Mouse (Mus musculus): ENCODE results near the gene Sh2d6. TPM values are rescaled to one million over a fixed set of nuclear protein-coding genes. Genes with fewer than 3 reads are reported as not detected.

Sh2d6 gene
- polyA plus RNA-seq, 2 experiments = not detected

DNA sequence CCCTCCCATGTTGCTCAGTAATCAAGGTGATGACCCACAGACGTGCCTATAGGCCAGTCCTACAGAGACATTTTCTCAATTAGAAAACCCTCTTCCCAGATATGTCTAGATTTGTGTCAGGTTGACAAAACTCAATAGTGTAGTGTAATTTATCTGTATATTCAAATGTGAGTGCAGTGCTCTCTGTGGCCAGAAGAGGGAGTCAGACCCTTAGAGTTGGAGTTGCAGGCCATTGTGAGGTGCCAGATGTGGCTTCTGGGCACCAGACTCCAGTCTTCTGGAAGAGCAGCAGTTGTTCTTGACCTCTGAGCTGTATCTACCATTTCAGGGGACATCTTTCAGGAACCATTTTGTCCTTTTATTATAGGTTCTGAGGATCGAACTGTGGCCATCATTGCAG, 25.6 kb upstream of the Sh2d6 start:
- H3K27me3 ChIP-seq (ENCODE audit: control insufficient read depth, insufficient read depth, low read length) = no peaks in the 10 kb centered on the region
- H3K9me3 ChIP-seq (ENCODE audit: control insufficient read depth, low read length) = no peaks in the 10 kb centered on the region
- no peak overlapping the region for H3K4me3 ChIP-seq (ENCODE audit: insufficient read depth in 1 of 2, low read depth in 2 of 2, low read length in 2 of 2)
- no peak overlapping the region for H3K27ac ChIP-seq
- DNase-seq (ENCODE audit: low read depth in 3 of 3, low spot score in 3 of 3) = no peak
- 81% methylated on average over 2 of the region's 2 CpGs for WGBS (ENCODE audit: insufficient replicate concordance)
- no peak for ATAC-seq (ENCODE audit: insufficient read depth)
- H3K4me2 ChIP-seq (ENCODE audit: low read depth) = no peak overlapping the region
- H3K9ac ChIP-seq (replicated peaks) = no peak overlapping the region
- no peaks in the 10 kb centered on the region for H3K36me3 ChIP-seq (replicated peaks; ENCODE audit: control insufficient read depth, insufficient read depth, low read depth)
- TF ChIP-seq EP300 (IDR thresholded peaks at IDR 0.05; ENCODE audit: low read depth) (no peak), CTCF (IDR thresholded peaks at IDR 0.05; ENCODE audit: low read depth) (peak; percentile 37)
- peaks cover 13 to 24% of the 10 kb centered on the region in 2 experiments for H3K4me1 ChIP-seq (replicated peaks; ENCODE audit: control insufficient read depth in 2 of 2, insufficient read depth in 2 of 2, low read length in 1 of 2)

DNA sequence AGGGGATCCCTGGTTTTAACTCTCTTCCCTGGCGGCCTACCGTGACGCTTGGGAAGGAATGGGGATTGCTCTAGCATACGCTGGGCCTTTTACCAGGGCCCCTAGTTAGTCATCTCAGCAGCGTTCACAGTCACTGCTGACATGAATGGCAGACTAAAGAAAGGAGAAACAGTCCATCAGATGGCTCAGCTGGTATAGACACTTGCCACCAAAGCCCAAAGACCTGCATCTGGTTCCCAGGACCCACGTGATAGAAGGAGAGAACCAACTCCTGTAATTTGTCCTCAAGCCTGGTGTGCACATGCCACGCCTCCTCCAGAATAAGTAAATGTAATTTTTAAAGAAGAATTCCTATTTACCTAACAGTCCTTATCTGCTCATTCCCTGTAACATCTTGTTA, 23.9 kb upstream of the Sh2d6 start:
- Histone ChIP-seq H3K27me3 (ENCODE audit: control insufficient read depth, insufficient read depth, low read length) (no peaks in the 10 kb centered on the region), H3K9me3 (ENCODE audit: control insufficient read depth, low read length) (no peaks in the 10 kb centered on the region), H3K36me3 (replicated peaks; ENCODE audit: control insufficient read depth, insufficient read depth, low read depth) (no peaks in the 10 kb centered on the region), H3K9ac (replicated peaks) (no peak overlapping the region), H3K4me2 (ENCODE audit: low read depth) (no peak overlapping the region), H3K4me3 (ENCODE audit: insufficient read depth in 1 of 2, low read depth in 2 of 2, low read length in 2 of 2) (no peak overlapping the region), H3K4me1 (replicated peaks; ENCODE audit: control insufficient read depth in 2 of 2, insufficient read depth in 2 of 2, low read length in 1 of 2) (peaks cover 13 to 23% of the 10 kb centered on the region in 2 experiments), H3K27ac (no peak overlapping the region)
- TF ChIP-seq EP300 (IDR thresholded peaks at IDR 0.05; ENCODE audit: low read depth) (no peak), CTCF (IDR thresholded peaks at IDR 0.05; ENCODE audit: low read depth) (no peak)
- no peak for DNase-seq (ENCODE audit: low read depth in 3 of 3, low spot score in 3 of 3)
- ATAC-seq (ENCODE audit: insufficient read depth) = no peak
- 60% methylated on average over 7 of the region's 7 CpGs for WGBS (ENCODE audit: insufficient replicate concordance)

- no peak for TF ChIP-seq CTCF (IDR thresholded peaks at IDR 0.05; ENCODE audit: low read depth)
- TF ChIP-seq EP300 (IDR thresholded peaks at IDR 0.05; ENCODE audit: low read depth) = no peak
- peak; percentile 43; the same call in 1 of the 2 replicates for ATAC-seq (ENCODE audit: insufficient read depth)
- Histone ChIP-seq H3K4me1 (replicated peaks; ENCODE audit: control insufficient read depth in 2 of 2, insufficient read depth in 2 of 2, low read length in 1 of 2) (peaks cover 5 to 16% of the 10 kb centered on the region in 2 experiments), H3K4me3 (ENCODE audit: insufficient read depth in 1 of 2, low read depth in 2 of 2, low read length in 2 of 2) (peak within 1 kb of the TSS; percentile 47 to 60), H3K36me3 (replicated peaks; ENCODE audit: control insufficient read depth, insufficient read depth, low read depth) (no peaks in the 10 kb centered on the region), H3K27ac (no peak within 1 kb of the TSS), H3K4me2 (ENCODE audit: low read depth) (peak within 1 kb of the TSS; percentile 74), H3K9me3 (ENCODE audit: control insufficient read depth, low read length) (no peaks in the 10 kb centered on the region), H3K9ac (replicated peaks) (peak within 1 kb of the TSS; percentile 59), H3K27me3 (ENCODE audit: control insufficient read depth, insufficient read depth, low read length) (no peaks in the 10 kb centered on the region)
- peak in 1 of 3 experiments; percentile 29 for DNase-seq (ENCODE audit: low read depth in 3 of 3, low spot score in 3 of 3)
- WGBS (ENCODE audit: insufficient replicate concordance) = 1% methylated on average over 23 of the region's 23 CpGs
These were observed 22.9 kb upstream of the Sh2d6 start, which contains the start of gene Capg for GRCm38 (mm10) chr6:72544283-72544987. Gene Capg, plus strand, starts transcription at chr6:72544391.

DNA sequence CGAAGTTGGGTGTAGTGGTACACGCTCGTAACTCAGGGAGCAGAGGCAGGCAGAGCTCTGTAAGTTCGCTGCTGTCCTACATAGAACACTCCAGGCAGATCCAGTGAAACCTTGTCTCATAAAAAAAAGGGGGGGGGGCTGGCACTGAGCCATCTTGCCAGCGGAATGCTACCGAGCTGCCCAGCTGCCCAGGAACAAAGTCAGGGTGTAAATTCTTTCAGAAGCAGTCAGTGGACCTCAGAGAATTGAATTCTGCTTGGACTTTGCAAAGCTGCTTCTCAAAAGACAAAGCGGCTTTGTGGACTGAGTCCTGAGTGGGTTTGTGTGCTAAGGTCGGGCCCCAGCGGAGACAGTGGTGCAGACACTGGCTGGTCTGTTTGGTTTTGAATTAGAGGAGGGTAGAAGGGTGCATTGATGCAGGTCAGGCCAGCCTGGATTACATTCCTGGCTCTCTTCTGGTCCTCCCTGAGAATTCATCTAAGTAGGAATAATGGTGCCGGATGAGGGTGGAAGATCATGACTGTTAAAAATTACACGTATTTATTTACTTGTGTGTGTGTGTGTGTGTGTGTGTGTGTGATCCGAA, 21.9 kb upstream of the Sh2d6 start:
- Histone ChIP-seq H3K9ac (replicated peaks) (no peak overlapping the region), H3K4me3 (ENCODE audit: insufficient read depth in 1 of 2, low read depth in 2 of 2, low read length in 2 of 2) (no peak overlapping the region), H3K9me3 (ENCODE audit: control insufficient read depth, low read length) (no peaks in the 10 kb centered on the region), H3K36me3 (replicated peaks; ENCODE audit: control insufficient read depth, insufficient read depth, low read depth) (no peaks in the 10 kb centered on the region), H3K27ac (no peak overlapping the region), H3K27me3 (ENCODE audit: control insufficient read depth, insufficient read depth, low read length) (no peaks in the 10 kb centered on the region), H3K4me2 (ENCODE audit: low read depth) (no peak overlapping the region), H3K4me1 (replicated peaks; ENCODE audit: control insufficient read depth in 2 of 2, insufficient read depth in 2 of 2, low read length in 1 of 2) (peaks cover 0 to 8% of the 10 kb centered on the region in 2 experiments; a peak in 2 of 4 replicates)
- DNase-seq (ENCODE audit: low read depth in 3 of 3, low spot score in 3 of 3) (no peak), ATAC-seq (ENCODE audit: insufficient read depth) (no peak)
- TF ChIP-seq CTCF (IDR thresholded peaks at IDR 0.05; ENCODE audit: low read depth) (no peak), EP300 (IDR thresholded peaks at IDR 0.05; ENCODE audit: low read depth) (no peak)
- WGBS (ENCODE audit: insufficient replicate concordance) = 78% methylated on average over 12 of the region's 12 CpGs

GRCm38 (mm10) chr6:72538562-72539031, 17.1 kb upstream of the Sh2d6 start:
- peaks cover 0 to 6% of the 10 kb centered on the region in 2 experiments; a peak in 3 of 4 replicates for H3K4me1 ChIP-seq (replicated peaks; ENCODE audit: control insufficient read depth in 2 of 2, insufficient read depth in 2 of 2, low read length in 1 of 2)
- no peak overlapping the region for H3K27ac ChIP-seq
- peak overlapping the region; percentile 57 to 66 for H3K4me3 ChIP-seq (ENCODE audit: insufficient read depth in 1 of 2, low read depth in 2 of 2, low read length in 2 of 2)
- DNase-seq (ENCODE audit: low read depth in 3 of 3, low spot score in 3 of 3) (peak; percentile 76 to 81 (median 78)), ATAC-seq (ENCODE audit: insufficient read depth) (peak; percentile 95)
- H3K36me3 ChIP-seq (replicated peaks; ENCODE audit: control insufficient read depth, insufficient read depth, low read depth) = no peaks in the 10 kb centered on the region
- H3K9ac ChIP-seq (replicated peaks) = peak overlapping the region; percentile 62
- no peaks in the 10 kb centered on the region for H3K27me3 ChIP-seq (ENCODE audit: control insufficient read depth, insufficient read depth, low read length)
- 2% methylated on average over 16 of the region's 16 CpGs for WGBS (ENCODE audit: insufficient replicate concordance)
- no peak for TF ChIP-seq CTCF (IDR thresholded peaks at IDR 0.05; ENCODE audit: low read depth)
- TF ChIP-seq EP300 (IDR thresholded peaks at IDR 0.05; ENCODE audit: low read depth) = no peak
- H3K9me3 ChIP-seq (ENCODE audit: control insufficient read depth, low read length) = no peaks in the 10 kb centered on the region
- H3K4me2 ChIP-seq (ENCODE audit: low read depth) = peak overlapping the region; percentile 64

Measured in liver, embryonic 14.5 days (tissue).